8 mouse cellular contexts compared by ENCODE assay signal in the genomic region with DNA sequence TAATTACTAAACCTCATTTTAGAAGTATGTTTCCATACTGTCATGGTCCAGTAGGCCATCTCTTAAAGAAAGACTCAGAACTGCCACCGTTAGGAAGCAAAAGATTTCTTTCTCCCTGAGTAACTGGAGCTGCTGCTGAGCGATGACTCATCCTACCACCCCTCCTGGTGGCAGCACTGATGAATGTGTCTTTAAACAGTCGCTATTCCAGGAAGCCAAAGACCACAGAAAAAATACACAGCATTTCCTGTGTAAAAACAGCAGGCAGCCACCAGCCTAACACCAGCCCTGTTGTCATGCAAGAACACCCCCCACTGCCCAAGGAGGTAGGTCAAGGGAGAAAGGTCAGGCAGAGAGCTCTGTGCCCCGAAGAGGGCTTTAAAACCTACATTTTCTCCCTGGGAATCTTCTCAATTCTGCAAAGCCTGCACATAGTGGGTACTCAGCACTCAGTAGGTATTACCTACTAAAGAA.
DNase-seq lines count a peak whose midpoint lies in the region; ATAC-seq lines count a peak whose summit lies in the region.

No protein-coding gene starts in this region.

- DNase-seq in gastrocnemius, postnatal 14 days: peak; percentile 40
- no peak for DNase-seq in gastrocnemius, postnatal 36 days
- DNase-seq in embryo, embryonic 10.5 days (ENCODE audit: low spot score): peak; percentile 81
- DNase-seq in heart, adult 8-10 months (ENCODE audit: low spot score): peak; percentile 51
- peak; percentile 72 to 77 for DNase-seq in kidney, adult 8-10 months

- H3K36me3 ChIP-seq in limb, embryonic 12.5 days: no peaks in the 10 kb centered on the region
- no peaks in the 10 kb centered on the region for H3K36me3 ChIP-seq in midbrain, embryonic 12.5 days
- H3K36me3 ChIP-seq in stomach, embryonic 14.5 days (ENCODE audit: control insufficient read depth, insufficient read depth, low read length): no peaks in the 10 kb centered on the region

- intact Hi-C loops in gastrocnemius, postnatal 14 days (cut with DNase I; ENCODE audit: low total_unique reads): no loop called here
- intact Hi-C loops in gastrocnemius, postnatal 36 days (cut with DNase I): no loop called here

- H3K9me3 ChIP-seq in limb, embryonic 12.5 days: no peaks in the 10 kb centered on the region
- no peaks in the 10 kb centered on the region for H3K9me3 ChIP-seq in midbrain, embryonic 12.5 days
- H3K9me3 ChIP-seq in stomach, embryonic 14.5 days (ENCODE audit: control insufficient read depth, low read depth, low read length): no peaks in the 10 kb centered on the region

- no peaks in the 10 kb centered on the region for H3K27me3 ChIP-seq in limb, embryonic 12.5 days
- H3K27me3 ChIP-seq in midbrain, embryonic 12.5 days: no peaks in the 10 kb centered on the region
- no peaks in the 10 kb centered on the region for H3K27me3 ChIP-seq in stomach, embryonic 14.5 days (ENCODE audit: control insufficient read depth, insufficient read depth, low read length)

- no peak overlapping the region for H3K4me3 ChIP-seq in limb, embryonic 12.5 days (replicated peaks)
- 0 out of 2 replicates have a peak overlapping the region, but pooled peaks have one; percentile 39 for H3K4me3 ChIP-seq in midbrain, embryonic 12.5 days
- H3K4me3 ChIP-seq in stomach, embryonic 14.5 days (ENCODE audit: low read depth, low read length): no peak overlapping the region

- WGBS in limb, embryonic 12.5 days: 4% methylated on average over 4 of the region's 4 CpGs
- 3% methylated on average over 4 of the region's 4 CpGs for WGBS in midbrain, embryonic 12.5 days
- 2% methylated on average over 4 of the region's 4 CpGs for WGBS in stomach, embryonic 14.5 days

- H3K4me2 ChIP-seq in limb, embryonic 12.5 days: peak overlapping the region; percentile 58
- H3K4me2 ChIP-seq in midbrain, embryonic 12.5 days (replicated peaks): peak overlapping the region; percentile 61
- H3K4me2 ChIP-seq in stomach, embryonic 14.5 days (replicated peaks; ENCODE audit: low read depth, low read length): peak overlapping the region; percentile 42

- H3K9ac ChIP-seq in limb, embryonic 12.5 days (replicated peaks): no peak overlapping the region
- no peak overlapping the region; the same call in 1 of the 2 replicates for H3K9ac ChIP-seq in midbrain, embryonic 12.5 days (replicated peaks)
- no peak overlapping the region for H3K9ac ChIP-seq in stomach, embryonic 14.5 days (replicated peaks; ENCODE audit: low read depth, low read length)

- peak; percentile 72 for ATAC-seq in limb, embryonic 12.5 days (ENCODE audit: insufficient number of reproducible peaks, insufficient read depth, low FRiP score, low TSS enrichment, low read depth)
- ATAC-seq in midbrain, embryonic 12.5 days (ENCODE audit: low FRiP score, low read depth): peak; percentile 35
- ATAC-seq in stomach, embryonic 14.5 days (ENCODE audit: insufficient number of reproducible peaks, insufficient read depth, low FRiP score, low read depth): peak; percentile 78

- peaks cover 27% of the 10 kb centered on the region for H3K4me1 ChIP-seq in limb, embryonic 12.5 days (replicated peaks)
- H3K4me1 ChIP-seq in midbrain, embryonic 12.5 days: peaks cover 35% of the 10 kb centered on the region
- 0 out of 2 replicates have a peak, but pooled peaks cover 3% of the 10 kb centered on the region for H3K4me1 ChIP-seq in stomach, embryonic 14.5 days (ENCODE audit: control insufficient read depth, insufficient read depth, low read length)

- H3K27ac ChIP-seq in limb, embryonic 12.5 days: peak overlapping the region; percentile 57; the same call in 1 of the 2 replicates
- H3K27ac ChIP-seq in midbrain, embryonic 12.5 days (replicated peaks): peak overlapping the region; percentile 67; the same call in 1 of the 2 replicates
- H3K27ac ChIP-seq in stomach, embryonic 14.5 days (ENCODE audit: low read length): peak overlapping the region; percentile 79

Comparison
In these comparisons a context has a peak if more than half of its experiments do, and no peak if none do; other contexts are left out.
1. DNase-seq: peak in gastrocnemius, postnatal 14 days (single experiment), embryo, embryonic 10.5 days (single experiment), heart, adult 8-10 months (single experiment) and kidney, adult 8-10 months (2 of 2); none in gastrocnemius, postnatal 36 days (0 of 2).
2. Peak in every context shown above with its lines, with median percentiles within 50 percentile points of each other: ATAC-seq, H3K27ac ChIP-seq and H3K4me2 ChIP-seq.